ENCODE assay signal across 1 mouse cellular context in genomic region chr9:20895382-20895781, GRCm38 (mm10).
A peak's percentile ranks its signal among the peaks of the same experiment; 100 is the strongest.
TF ChIP-seq lines count a peak whose summit lies in the region.

No protein-coding gene starts in this region.

TF ChIP-seq in MEL, 35 proteins besides CTCF, POLR2A, EP300 and RAD21:
- TF ChIP-seq SMC3 (IDR thresholded peaks at IDR 0.05; ENCODE audit: low read depth, low read length) (no peak), ZC3H11A (IDR thresholded peaks at IDR 0.05; ENCODE audit: low read depth, low read length) (no peak), ZMIZ1 (IDR thresholded peaks at IDR 0.05; ENCODE audit: low read depth, low read length) (no peak), MAX (IDR thresholded peaks at IDR 0.05; ENCODE audit: low read length) (no peak), MAZ (IDR thresholded peaks at IDR 0.05; ENCODE audit: low read depth, low read length) (no peak), POLR2AphosphoS5 (IDR thresholded peaks at IDR 0.05; ENCODE audit: borderline replicate concordance, low read depth, low read length) (peak; percentile 98; the same call in 1 of the 2 replicates), ZKSCAN1 (IDR thresholded peaks at IDR 0.05; ENCODE audit: low read depth, low read length) (no peak)
